Mouse (Mus musculus) kidney, adult 9 months (tissue): ENCODE data around the gene Txn2.
A peak's percentile ranks its signal among the peaks of the same experiment; 100 is the strongest.

Experiments
- DNase-seq: peaks from one replicate; pipeline ENCODE4 v3.0.0; 2022

The Txn2 gene

DNA sequence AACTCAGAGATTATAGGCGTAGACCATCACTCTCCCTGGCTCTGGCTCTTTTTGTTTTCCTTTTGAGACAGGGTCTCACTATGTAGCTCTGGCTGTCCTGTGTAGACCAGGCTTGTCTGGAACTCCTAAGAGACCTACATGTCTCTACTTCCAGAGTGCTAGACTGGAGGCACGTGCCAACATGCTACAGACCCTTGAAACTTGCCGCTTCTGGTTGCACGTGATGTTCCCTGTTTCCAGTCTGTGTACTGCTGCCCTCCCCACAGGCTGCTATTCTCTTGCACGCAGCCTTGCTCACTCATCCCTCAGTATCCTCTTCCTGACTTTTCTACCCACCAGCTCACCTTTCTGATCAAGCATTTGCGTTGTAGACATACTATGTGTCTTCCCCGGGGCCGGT is 22.7 kb downstream of the Txn2 start:
- no peak for DNase-seq

DNA sequence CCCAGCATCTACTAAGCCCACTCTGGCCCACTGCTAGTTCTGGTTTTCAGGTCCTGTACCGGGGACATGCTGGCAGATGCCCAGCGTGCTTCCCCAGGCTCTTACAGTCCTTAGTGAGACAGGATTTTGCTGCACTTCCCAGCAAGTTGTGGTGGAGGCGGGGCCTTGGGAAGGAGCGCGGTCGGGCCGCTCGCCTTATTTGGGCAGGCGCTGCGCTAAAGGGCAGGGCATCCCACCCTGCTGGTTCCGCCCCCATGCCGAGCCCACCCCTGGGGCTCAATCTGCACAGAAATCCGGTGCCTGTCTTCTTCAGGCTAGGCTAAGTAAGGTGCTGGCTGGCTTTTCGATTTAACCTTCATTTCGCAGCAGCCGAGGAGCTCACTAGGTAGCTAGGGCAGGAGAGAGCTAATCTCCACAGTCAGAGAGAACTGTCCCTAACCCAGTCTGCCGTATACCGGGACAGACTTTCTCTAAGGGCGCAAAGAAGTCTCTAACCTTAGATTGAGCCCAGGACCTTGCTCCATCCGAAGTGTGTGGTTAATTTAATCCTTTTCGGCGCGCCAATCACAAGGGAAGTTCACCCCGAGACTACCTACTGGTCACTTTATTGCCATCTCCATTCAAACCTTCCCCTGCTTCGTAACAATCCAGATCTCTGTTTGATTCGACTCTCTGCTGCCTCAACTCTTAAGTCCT is 23.4 kb downstream of the Txn2 start:
- DNase-seq: peak; percentile 81

DNA sequence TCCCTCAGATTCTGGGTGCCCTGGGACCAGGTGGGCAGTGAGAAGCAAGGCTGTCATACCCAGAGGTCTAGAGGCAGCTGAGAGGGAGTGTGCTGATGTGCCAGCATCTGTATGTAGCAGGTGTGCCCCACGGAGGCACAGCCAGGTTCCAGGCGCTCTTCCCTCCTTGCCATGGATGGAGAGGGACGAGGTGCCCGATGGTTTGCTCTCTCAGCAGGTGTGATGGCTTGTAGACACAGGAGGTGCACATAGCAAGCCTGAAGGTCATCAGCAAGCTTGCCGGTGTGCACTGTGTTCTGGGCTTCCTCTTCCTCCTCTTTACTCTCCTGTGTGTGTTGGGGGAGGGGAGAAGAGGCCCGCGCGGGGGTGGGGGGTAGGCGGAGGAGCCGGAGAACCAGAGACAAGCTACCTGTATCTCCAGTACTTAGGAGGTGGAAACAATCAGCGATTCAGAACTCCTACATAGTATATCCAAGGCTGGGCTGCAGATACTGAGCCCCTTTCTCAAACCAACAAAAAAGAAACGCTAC is 24.4 kb downstream of the Txn2 start:
- no peak for DNase-seq

DNA sequence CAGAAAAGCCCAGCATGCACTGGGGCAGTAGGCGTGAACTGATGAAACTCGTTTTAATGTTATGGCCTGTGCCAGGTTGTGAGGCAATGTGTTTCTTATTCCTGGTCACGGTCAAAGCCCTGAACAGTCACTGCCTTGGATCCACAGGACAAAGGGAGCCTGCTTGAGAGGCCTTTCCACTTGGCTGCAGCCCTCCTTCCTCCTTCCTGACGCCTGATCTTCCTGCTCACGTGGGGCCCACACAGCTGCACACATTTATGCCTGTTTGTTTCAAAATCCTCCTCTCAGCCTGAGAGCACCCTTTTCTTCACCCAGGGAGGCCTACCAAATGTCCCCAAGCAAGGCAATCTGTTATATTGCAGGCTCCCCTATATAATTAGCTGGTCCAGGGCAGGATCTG is 25.6 kb downstream of the Txn2 start:
- peak; percentile 64 for DNase-seq

DNA sequence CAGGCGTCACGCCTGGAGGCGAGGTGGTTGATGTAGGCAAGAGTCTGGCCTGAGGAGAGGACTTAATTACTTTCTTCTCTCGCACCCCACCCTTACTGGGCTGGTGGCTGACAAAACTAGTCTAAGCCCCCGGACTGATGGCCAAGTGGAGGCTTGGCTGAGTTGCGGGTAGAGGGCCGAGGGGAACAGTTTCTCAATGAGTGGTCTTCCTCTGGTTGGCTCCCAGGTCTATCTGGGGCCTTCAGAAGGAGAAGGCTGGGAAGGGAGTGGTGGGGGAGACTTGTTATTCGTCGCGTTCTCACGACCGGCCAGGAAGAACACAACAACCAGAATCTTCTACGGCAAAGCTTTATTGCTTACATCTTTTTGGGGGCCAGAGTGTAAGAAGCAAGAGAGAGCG is 33.9 kb downstream of the Txn2 start:
- no peak for DNase-seq

DNA sequence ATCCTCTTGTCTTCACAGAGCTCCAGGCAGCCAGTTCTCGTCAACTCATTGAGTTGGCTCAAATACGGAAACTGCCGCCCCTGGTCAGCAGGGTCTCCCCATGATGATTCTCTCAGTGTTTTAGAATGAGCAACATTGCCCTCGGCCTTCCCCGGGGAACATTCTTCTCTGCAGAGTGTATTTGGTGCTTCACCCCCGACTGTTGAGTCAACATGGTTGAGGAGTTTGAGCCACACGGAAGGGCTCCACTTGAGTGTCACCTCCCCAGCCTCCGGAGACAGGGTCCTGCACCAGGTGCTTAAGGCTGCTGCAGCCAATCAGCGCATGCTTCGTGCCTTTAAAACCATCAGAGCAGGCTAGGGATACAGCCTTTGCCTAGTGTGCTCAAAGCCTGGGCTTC is 35.5 kb downstream of the Txn2 start:
- DNase-seq: no peak

DNA sequence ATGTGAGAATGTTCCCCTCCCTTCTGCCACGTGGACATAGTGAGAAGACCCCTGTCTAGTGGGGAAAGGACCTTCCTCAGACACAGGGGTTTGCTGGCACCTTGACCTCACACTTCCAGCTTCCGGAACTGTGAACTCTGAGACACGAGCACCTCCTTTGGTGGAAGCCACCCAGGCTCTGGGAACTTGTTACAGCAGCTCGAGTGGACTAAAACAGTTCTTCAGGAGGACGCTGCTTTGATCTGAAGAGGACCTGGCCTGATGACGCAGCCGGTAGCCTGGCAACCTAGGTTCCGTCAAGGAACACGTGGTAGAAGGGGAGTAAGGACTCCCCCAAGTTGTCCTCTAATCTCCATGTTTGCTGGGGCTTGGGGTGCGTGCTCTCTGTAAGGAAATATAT is 36.4 kb downstream of the Txn2 start:
- DNase-seq: no peak

DNA sequence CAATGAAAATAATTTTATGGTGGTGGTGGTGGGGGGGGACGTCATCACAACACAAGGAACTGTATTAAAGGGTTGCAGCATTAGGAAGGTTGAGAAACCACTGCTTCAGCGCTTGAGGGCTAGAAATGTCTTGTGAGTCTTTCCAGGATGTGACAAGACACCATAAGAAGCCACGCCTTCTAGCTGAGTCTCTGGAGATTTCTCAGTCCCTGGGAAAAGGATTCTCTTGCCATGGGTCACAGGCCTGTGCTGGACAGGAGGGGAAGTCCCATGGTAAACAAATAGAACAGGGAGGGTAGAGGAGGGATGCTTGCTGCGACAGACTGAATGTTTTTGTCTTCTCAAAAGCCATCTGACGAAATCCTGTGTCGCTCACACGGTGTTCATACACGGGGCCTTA is 37.0 kb downstream of the Txn2 start:
- DNase-seq: peak; percentile 63

DNA sequence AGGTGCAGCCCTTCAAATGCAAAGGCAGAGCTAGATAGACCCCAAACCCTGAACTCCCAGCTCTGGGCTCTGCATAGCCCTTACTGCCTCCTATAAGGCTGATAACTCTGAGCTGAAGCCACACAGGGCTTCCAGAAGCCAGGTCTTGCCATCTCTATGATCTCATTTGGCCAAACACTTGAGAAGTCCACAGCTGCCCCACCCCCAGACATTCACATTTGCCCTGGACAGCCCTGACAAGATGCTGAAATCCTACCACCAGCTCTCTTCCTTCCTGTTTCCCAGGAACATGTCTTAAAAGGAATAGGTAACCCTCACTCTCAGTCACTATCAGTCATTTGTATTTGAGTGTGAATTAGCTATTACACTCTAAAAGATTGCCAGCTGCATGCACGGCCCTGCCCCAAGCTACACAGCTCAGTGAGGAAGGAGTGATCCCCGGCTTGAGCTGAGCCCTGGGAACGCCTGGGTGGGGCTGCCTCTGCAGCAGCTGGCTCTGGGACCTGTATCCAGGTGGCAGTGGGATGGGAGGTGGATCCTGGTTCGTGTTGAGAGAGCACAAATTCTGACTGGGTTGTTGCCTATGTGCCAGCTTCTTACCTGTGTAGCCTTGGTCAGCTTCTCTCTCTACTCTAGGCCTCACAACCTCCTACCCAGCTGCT is 38.9 kb downstream of the Txn2 start:
- no peak for DNase-seq

DNA sequence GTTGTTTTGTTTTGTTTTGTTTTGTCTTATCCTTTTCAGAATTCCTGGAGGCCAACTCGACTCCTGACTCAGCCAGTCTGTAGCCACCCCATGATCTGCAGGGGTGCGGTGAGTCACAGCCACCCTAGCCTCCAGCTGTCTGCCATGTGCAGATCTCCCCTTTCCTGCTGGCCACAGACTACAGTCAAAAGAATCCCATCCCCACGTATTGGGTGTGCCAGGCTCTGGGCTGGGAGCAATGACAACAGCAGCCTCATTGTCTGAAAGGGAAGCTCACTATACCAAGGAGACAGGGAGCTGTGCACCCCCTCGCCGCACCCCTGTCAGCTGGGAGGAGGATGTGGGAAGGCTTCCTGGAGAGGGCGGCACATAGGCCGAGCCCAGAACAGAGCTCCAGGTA is 40.5 kb downstream of the Txn2 start:
- DNase-seq: no peak

DNA sequence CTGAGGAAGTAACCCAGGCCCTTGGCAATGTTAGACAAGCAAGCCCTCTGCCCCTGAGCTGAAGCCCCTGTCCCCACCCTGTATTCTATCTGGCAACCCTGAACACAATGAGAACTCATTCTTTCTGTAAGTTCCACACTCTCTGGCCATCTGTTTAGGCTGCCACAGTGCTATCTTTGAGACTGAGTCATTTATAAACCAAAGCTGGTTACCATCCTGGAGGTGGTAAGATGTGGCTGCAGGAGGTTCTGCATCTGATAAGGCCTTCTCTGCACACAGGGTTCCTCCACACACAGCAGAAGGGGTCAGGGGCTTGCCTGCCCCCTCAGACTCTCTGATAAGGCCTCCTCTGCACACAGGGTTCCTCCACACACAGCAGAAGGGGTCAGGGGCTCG is 41.7 kb downstream of the Txn2 start:
- DNase-seq: no peak

DNA sequence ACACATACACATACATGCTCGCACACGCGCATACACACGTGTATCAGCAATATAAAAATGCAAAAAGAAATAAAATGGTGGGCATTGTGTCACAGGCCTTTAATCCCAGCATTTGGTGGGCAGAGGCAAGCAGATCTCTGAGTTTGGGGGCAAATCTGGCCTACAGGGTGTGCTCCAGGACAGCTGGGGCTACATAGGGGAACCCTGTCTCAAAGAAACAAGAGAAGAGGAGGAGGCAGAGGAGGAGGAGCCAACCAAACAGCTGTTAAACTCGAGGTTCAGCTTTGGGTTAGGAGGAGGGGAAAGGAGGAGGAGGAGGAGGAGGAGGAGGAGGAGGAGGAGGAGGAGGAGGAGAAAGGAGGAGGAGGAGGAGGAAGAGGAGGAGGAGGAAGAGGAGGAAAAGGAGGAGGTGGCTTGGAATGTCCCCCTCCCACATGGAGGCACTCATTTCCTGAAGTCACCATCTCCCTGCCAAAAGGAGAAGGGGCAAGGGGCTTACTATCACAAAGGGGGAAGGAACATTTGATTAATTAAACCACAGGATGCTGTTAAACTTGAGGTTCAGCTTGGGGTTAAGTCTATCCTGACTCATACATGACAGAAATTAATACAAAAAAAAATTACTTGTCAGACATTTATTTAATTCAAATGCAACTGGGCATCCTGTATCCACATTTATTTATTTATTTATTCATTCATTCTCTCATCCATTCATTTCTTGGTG is 42.3 kb downstream of the Txn2 start:
- DNase-seq: no peak

DNA sequence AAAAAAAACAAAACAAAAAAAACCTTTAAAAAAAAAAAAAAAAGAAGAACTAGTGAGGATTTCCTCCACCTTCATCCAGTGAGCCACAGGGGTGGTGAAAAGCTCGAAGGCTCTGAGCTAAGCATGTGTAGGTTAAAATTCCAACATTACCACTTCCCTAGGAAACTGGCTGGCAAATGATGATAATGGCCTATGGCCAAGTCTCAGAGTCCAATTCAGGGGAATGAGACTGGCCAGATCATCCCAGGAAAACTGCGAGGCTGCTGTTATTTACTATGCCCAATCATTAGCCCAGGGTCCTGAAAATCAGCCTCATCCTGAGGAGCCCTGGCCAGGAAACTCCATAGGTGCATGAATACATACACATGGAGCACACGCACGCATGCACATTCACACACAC is 42.9 kb downstream of the Txn2 start:
- DNase-seq: peak; percentile 76

DNA sequence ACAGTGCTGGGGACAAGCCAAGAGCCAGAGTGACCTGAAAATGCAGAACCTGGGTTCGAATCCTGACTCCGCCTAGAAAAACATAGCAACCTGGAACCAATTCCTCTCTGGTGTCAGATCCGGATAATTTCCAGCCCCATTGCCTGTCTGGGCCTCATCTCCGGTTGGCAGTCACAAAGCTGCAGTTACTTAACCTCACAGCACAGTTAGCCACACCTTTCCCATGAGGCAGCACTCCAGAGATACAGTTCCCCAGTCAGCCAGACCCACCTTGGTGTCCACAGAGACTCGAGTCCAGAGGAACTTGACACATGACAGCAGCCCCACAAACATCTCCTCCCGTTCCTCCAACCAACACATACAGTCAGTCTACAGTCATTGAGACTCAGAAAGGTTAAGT is 43.6 kb downstream of the Txn2 start:
- DNase-seq: no peak

DNA sequence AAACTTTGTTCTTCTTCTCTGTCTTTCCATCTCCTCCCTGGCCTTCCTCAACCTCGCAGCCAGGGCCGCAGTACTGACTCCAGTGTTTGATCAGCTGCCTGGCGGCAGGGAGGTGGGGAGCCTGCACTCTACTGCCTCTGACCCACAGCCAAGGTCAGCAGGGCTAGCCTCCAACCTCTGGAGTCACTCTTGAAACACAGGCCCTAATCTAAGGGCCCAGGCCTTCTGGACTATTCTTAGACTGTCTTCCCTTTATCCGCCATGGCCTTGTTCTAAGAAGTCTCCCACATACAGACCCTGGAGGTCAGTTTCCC is 45.2 kb downstream of the Txn2 start:
- no peak for DNase-seq

DNA sequence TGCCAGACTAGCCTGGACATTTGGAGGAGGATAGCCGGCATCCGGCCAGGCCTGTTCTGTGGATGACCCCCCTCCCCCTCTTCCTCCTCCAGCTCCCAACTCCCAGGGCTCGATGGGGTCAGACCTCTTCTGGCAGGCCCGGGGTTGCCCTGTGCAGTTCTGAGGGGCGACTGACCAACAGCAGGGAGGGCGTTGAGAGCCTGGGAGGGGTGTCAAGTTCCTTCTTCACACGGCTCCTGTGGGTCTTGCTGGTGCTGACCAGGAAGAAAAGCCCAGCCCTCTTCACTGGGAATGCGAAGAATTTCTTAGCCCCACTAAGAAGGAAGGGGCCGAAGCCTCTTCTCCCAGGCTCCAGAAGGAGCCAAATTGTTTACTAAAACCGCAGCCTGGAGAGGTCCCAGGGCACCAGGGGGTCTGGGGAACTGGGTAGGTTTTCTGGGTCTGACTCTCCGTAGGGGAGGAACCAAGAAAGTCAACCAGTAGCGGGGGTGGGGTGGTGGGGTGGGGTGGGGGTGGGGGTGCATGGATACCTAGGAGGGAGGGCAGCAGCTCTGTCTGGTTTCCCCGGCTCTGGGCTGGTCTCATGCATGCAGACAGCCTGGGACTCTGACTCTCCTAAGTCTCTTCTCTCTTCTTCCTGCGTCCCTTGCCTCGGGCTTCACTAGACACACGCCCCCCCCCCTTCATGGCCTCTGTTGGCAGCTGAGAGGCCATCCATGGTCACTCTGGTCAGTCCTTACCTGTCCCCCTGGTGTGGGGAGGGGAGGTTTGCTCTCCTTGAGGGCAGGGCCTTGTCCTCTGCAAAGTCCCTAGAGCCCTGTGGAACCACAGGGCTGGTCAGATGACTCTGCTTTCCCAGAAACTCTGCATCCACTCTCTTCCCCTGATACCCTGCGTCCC is 45.8 kb downstream of the Txn2 start:
- peak; percentile 50 for DNase-seq

DNA sequence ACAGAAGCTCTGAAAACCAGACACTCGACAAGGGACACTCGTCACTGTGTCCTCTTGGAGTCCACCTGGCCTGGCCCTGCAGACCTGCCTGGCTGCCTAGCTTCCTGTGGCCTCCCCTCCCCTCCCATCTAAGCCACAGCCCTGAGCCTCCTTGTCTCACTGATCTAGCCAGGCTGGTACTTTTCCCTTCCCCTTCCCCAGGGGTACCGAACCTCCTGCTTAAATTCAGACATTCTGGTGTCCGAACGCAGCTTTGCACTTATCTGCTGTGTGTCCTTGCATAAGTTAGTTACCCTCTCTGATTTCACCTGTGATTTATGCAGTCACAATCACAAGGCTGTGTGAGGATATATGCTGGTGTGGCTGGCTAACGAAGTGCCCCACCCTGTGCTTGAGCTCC is 46.5 kb downstream of the Txn2 start:
- DNase-seq: no peak

DNA sequence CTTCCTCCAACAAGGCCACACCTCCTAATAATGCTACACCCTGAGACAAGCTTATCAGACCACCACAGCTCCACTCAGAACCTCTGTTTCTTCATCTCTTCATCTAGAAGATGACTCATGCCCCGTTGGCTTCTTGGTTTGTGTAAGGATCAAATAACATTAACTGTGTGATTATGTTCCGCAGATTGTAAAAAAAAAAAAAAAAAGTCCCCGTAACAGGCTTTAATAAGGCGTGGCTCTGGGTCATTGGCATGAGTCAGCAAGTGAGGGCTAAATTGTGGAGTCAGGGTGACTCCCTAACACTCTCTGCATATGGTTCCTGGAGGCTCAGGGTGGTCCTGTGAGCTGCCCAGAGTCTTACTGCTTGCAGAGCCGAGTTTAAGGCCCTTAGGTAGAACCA is 47.1 kb downstream of the Txn2 start:
- DNase-seq: no peak

DNA sequence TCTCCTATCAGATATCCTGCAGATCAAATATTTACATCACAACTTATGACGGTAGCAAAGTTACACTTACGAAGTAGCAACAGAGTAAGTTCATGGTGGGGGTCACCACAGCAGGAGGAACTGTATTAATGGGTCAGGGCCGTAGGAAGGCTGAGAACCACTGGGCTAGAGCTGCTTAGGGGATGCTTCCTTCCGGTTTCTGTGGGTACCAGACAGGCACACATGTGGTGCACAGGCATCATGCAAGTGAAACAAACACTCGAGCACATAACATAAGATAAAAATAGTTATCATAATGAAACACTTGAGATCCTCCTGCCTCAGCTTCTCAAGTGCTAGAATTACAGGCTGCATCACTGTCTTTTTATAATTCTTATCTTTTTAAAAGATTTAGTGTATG is 48.1 kb downstream of the Txn2 start:
- no peak for DNase-seq

DNA sequence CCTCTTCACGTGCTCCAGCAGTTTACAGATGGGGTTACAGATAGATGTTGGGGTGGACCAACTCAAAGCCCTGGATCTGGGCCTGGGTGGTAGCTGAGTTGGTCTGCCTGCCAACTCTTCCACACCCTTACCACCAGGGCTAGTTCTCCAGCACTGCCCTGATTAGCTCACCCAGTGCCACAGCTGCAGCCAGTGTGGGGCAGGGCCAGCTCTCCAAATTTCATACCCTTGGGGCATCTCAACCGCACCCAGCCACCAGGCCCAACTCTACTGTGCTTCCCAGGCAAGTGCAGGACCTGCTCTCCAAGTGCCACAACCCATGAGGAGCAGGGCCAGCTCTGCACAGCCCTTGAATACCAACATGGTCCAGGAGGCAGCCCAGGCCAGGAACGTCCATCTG is 49.0 kb downstream of the Txn2 start:
- no peak for DNase-seq

DNA sequence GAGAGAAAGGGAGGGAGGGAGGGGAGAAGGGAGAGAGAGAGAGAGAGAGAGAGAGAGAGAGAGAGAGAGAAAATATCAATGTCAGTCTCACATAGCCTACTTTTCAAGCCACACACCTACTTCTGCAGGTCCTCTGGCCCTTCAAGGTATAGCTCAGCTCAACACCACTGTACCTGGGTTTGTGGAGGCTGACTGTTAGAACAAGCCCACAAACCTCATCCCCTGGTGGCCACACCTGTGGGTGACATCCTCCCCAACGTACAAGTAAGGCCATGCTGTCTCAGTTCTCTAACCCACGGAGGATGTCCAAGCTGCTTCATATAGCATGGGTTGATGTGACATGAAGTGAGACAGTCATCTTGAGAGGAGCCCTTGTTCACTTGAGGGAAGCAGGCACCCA is 51.6 kb downstream of the Txn2 start:
- no peak for DNase-seq

DNA sequence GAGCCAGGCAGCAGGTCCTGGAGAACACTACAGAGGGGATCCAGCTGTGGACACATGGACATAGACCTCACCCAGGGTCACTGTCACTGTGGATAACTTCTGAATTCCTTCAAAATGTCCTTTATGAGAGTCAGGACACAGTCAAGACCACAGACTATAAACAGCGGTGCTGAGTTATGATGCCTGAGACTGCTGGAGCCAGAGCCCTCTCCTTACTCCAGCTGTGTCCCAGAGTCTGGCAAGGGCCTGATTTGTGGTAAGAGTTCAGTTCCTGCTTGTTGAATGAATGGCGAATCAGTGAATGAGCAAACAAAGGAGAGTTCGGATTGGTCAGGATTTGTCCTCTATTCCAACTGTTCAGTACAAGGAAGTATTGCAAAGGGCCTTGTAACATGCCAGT is 52.1 kb downstream of the Txn2 start:
- peak; percentile 52 for DNase-seq

DNA sequence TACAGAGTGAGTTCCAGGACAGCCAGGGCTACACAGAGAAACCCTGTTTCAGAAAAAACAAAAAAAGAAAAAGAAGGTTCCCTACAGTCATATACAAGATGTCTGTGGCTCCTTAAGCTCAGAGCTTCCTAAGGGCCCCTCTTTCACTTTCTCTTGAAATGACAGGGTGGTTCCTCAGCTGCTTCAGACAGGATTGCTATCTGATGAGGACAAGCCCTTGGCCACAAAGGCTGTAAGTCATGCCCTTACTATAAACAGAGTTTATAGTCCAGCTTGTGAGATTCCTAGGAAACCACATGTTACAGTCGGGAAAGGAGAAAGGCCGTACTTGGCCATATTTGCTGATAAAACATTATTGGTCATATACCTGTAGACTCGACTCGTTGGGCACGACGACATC is 52.9 kb downstream of the Txn2 start:
- no peak for DNase-seq
